7 mouse cellular contexts compared by ENCODE assay signal in genomic region chr7:34131959-34132354, GRCm38 (mm10). TPM values are rescaled to one million over a fixed set of nuclear protein-coding genes. Genes with fewer than 3 reads are reported as not detected.
DNase-seq lines count a peak whose midpoint lies in the region; ATAC-seq and TF ChIP-seq lines count a peak whose summit lies in the region.

No protein-coding gene starts in this region.

- peak overlapping the region; percentile 66 for H3K4me2 ChIP-seq in lung, embryonic 15.5 days
- peak overlapping the region; percentile 60 for H3K4me2 ChIP-seq in forebrain, embryonic 11.5 days (ENCODE audit: low read depth, low read length, severe bottlenecking)
- H3K4me2 ChIP-seq in liver, embryonic 12.5 days = peak overlapping the region; percentile 63
- peak overlapping the region; percentile 74 for H3K4me2 ChIP-seq in stomach, postnatal 0 days (replicated peaks; ENCODE audit: low read depth)

- ATAC-seq in lung, embryonic 15.5 days (ENCODE audit: borderline replicate concordance, extremely low read depth, low FRiP score, low TSS enrichment) = no peak
- peak; percentile 27 for ATAC-seq in forebrain, embryonic 11.5 days (replicated peaks; ENCODE audit: low FRiP score)
- peak; percentile 13; the same call in 1 of the 2 replicates for ATAC-seq in liver, embryonic 12.5 days
- ATAC-seq in stomach, postnatal 0 days (ENCODE audit: low FRiP score, low TSS enrichment) = no peak
- no peak for ATAC-seq in activated CD4-positive, CD25-positive, alpha-beta regulatory T cell, adult 4 months

- H3K36me3 ChIP-seq in lung, embryonic 15.5 days = peaks cover 2% of the 10 kb centered on the region
- no peaks in the 10 kb centered on the region for H3K36me3 ChIP-seq in forebrain, embryonic 11.5 days (ENCODE audit: control insufficient read depth, insufficient read depth, low read length)
- H3K36me3 ChIP-seq in liver, embryonic 12.5 days = peaks cover 4% of the 10 kb centered on the region; the same call in 1 of the 2 replicates
- no peaks in the 10 kb centered on the region for H3K36me3 ChIP-seq in stomach, postnatal 0 days (ENCODE audit: control insufficient read depth, insufficient read depth, low read length)

- H3K9ac ChIP-seq in lung, embryonic 15.5 days = peak overlapping the region; percentile 84
- H3K9ac ChIP-seq in forebrain, embryonic 11.5 days (ENCODE audit: low read length) = peak overlapping the region; percentile 79
- no peak overlapping the region for H3K9ac ChIP-seq in liver, embryonic 12.5 days
- peak overlapping the region; percentile 95 for H3K9ac ChIP-seq in stomach, postnatal 0 days (ENCODE audit: low read length)

- H3K4me3 ChIP-seq in lung, embryonic 15.5 days = peak overlapping the region; percentile 72
- peak overlapping the region; percentile 79 for H3K4me3 ChIP-seq in forebrain, embryonic 11.5 days (ENCODE audit: low read depth, low read length)
- peak overlapping the region; percentile 60 for H3K4me3 ChIP-seq in liver, embryonic 12.5 days
- peak overlapping the region; percentile 78 for H3K4me3 ChIP-seq in stomach, postnatal 0 days (ENCODE audit: low read depth, low read length)

- no peaks in the 10 kb centered on the region for H3K27me3 ChIP-seq in lung, embryonic 15.5 days
- H3K27me3 ChIP-seq in forebrain, embryonic 11.5 days (ENCODE audit: control insufficient read depth, insufficient read depth, low read length) = no peaks in the 10 kb centered on the region
- peaks cover 55% of the 10 kb centered on the region for H3K27me3 ChIP-seq in liver, embryonic 12.5 days (replicated peaks)
- no peaks in the 10 kb centered on the region for H3K27me3 ChIP-seq in stomach, postnatal 0 days (ENCODE audit: control insufficient read depth, insufficient read depth, low read length)

- DNase-seq in lung, postnatal 10 days = no peak
- DNase-seq in forebrain, embryonic 11.5 days (ENCODE audit: low spot score) = no peak
- DNase-seq in stomach, postnatal 0 days (ENCODE audit: low spot score) = no peak
- no peak for DNase-seq in T-cell, adult 2 months (ENCODE audit: low spot score)

- TF ChIP-seq CTCF in stomach, postnatal 0 days (IDR thresholded peaks at IDR 0.05; ENCODE audit: low read depth) = no peak

- H3K4me1 ChIP-seq in lung, embryonic 15.5 days = peaks cover 27% of the 10 kb centered on the region
- peaks cover 3% of the 10 kb centered on the region; the same call in 1 of the 2 replicates for H3K4me1 ChIP-seq in forebrain, embryonic 11.5 days (replicated peaks; ENCODE audit: control insufficient read depth, insufficient read depth, low read length)
- peaks cover 3% of the 10 kb centered on the region; the same call in 1 of the 2 replicates for H3K4me1 ChIP-seq in liver, embryonic 12.5 days
- no peaks in the 10 kb centered on the region for H3K4me1 ChIP-seq in stomach, postnatal 0 days (replicated peaks; ENCODE audit: control insufficient read depth, insufficient read depth)

- peak overlapping the region; percentile 85 for H3K27ac ChIP-seq in lung, embryonic 15.5 days
- H3K27ac ChIP-seq in forebrain, embryonic 11.5 days (ENCODE audit: low read depth, low read length) = no peak overlapping the region
- no peak overlapping the region for H3K27ac ChIP-seq in liver, embryonic 12.5 days
- H3K27ac ChIP-seq in stomach, postnatal 0 days (replicated peaks) = peak overlapping the region; percentile 92

- no peaks in the 10 kb centered on the region for H3K9me3 ChIP-seq in lung, embryonic 15.5 days
- no peaks in the 10 kb centered on the region; the same call in 1 of the 2 replicates for H3K9me3 ChIP-seq in forebrain, embryonic 11.5 days (ENCODE audit: control insufficient read depth, low read length)
- H3K9me3 ChIP-seq in liver, embryonic 12.5 days (replicated peaks) = no peaks in the 10 kb centered on the region
- H3K9me3 ChIP-seq in stomach, postnatal 0 days (ENCODE audit: control insufficient read depth, low read length) = no peaks in the 10 kb centered on the region

- TF ChIP-seq EP300 in stomach, postnatal 0 days (optimal IDR thresholded peaks at IDR 0.05) = no peak

- 1% methylated on average over 3 of the region's 3 CpGs for WGBS in lung, embryonic 15.5 days
- 21% methylated on average over 3 of the region's 3 CpGs for WGBS in forebrain, embryonic 11.5 days
- WGBS in liver, embryonic 12.5 days (ENCODE audit: insufficient replicate concordance) = 9% methylated on average over 3 of the region's 3 CpGs
- WGBS in stomach, postnatal 0 days = 0% methylated on average over 3 of the region's 3 CpGs

RNA-seq across cellular contexts. Expression of gene Wtip, which starts 1.1 kb away (rescaled TPM):
- polyA plus RNA-seq in lung, embryonic 15.5 days (2015; fragmentation: Nextera tagmentation; extraction: Ambion mirVana) = 7.6 and 8.9 TPM in 2 replicates
- 3.9 and 5.7 TPM in 2 replicates for polyA plus RNA-seq in forebrain, embryonic 11.5 days (2014; fragmentation: Nextera tagmentation; extraction: Ambion mirVana)
- 1.5 TPM in 2 replicates for polyA plus RNA-seq in liver, embryonic 12.5 days (2016; fragmentation: Nextera tagmentation; extraction: Ambion mirVana)
- polyA plus RNA-seq in stomach, postnatal 0 days (2015; fragmentation: Nextera tagmentation; extraction: Ambion mirVana) = 3.5 and 5.0 TPM in 2 replicates
- not detected for polyA plus RNA-seq in activated CD4-positive, CD25-positive, alpha-beta regulatory T cell, adult 4 months (2017; shearing (Covaris generic))

RNA-seq across cellular contexts. Expression of gene Scgb1b30, which starts 36.7 kb away (rescaled TPM):
- polyA plus RNA-seq in lung, embryonic 15.5 days (2015; fragmentation: Nextera tagmentation; extraction: Ambion mirVana) = not detected in 2 replicates
- polyA plus RNA-seq in forebrain, embryonic 11.5 days (2014; fragmentation: Nextera tagmentation; extraction: Ambion mirVana) = not detected in 2 replicates
- not detected in 2 replicates for polyA plus RNA-seq in liver, embryonic 12.5 days (2016; fragmentation: Nextera tagmentation; extraction: Ambion mirVana)
- not detected in 2 replicates for polyA plus RNA-seq in stomach, postnatal 0 days (2015; fragmentation: Nextera tagmentation; extraction: Ambion mirVana)
- polyA plus RNA-seq in activated CD4-positive, CD25-positive, alpha-beta regulatory T cell, adult 4 months (2017; shearing (Covaris generic)) = not detected

RNA-seq across cellular contexts. Expression of gene Uba2, which starts 37.4 kb away (rescaled TPM):
- 218 and 227 TPM in 2 replicates for polyA plus RNA-seq in lung, embryonic 15.5 days (2015; fragmentation: Nextera tagmentation; extraction: Ambion mirVana)
- polyA plus RNA-seq in forebrain, embryonic 11.5 days (2014; fragmentation: Nextera tagmentation; extraction: Ambion mirVana) = 270 and 276 TPM in 2 replicates
- 165 and 174 TPM in 2 replicates for polyA plus RNA-seq in liver, embryonic 12.5 days (2016; fragmentation: Nextera tagmentation; extraction: Ambion mirVana)
- 80.4 and 80.5 TPM in 2 replicates for polyA plus RNA-seq in stomach, postnatal 0 days (2015; fragmentation: Nextera tagmentation; extraction: Ambion mirVana)
- 10 to 100 TPM; 93.3 to 94.9 TPM for polyA plus RNA-seq in activated CD4-positive, CD25-positive, alpha-beta regulatory T cell, adult 4 months (2017; shearing (Covaris generic))

Comparison
In these comparisons a context has a peak if more than half of its experiments do, and no peak if none do; other contexts are left out.
1. ATAC-seq: peak in forebrain, embryonic 11.5 days (single experiment) and liver, embryonic 12.5 days (single experiment); none in lung, embryonic 15.5 days (single experiment), stomach, postnatal 0 days (single experiment) and activated CD4-positive, CD25-positive, alpha-beta regulatory T cell, adult 4 months (single experiment).
2. H3K27ac ChIP-seq: peak in lung, embryonic 15.5 days (single experiment) and stomach, postnatal 0 days (single experiment); none in forebrain, embryonic 11.5 days (single experiment) and liver, embryonic 12.5 days (single experiment).
3. Peak in every context shown above with its lines, with median percentiles within 50 percentile points of each other: H3K4me2 ChIP-seq and H3K4me3 ChIP-seq.